8 mouse cellular contexts compared by ENCODE assay signal in the genomic region with DNA sequence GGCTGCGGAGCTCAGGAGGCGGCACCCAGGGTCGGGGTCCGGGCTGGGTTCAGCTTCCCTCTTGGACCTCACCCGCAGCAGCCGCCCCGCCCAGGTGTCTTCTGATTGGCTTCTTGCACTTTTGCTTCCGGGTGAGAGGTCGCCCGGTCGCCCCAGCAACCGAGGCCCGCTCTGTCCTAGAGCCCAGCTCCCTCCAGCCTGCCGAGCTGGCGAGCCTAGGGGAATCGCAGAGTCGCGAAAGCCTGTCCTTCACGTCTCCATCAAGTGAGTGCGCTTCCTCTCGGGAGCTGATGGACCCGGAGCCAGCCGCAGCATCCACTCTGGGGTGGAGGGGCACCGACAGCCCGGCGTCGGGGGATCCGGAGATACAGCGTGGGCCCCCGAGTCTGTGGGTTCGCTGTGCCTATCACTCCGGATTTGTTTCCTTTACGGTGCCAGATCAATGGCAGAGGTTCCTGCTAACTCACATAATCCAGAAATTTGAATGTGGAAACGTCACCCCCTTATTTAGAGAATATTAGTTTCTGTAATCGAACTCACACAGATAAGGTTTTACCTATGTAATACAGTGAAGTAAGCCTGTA. TPM values are rescaled to one million over a fixed set of nuclear protein-coding genes. Genes with fewer than 3 reads are reported as not detected.
A peak's percentile ranks its signal among the peaks of the same experiment; 100 is the strongest.
DNase-seq lines count a peak whose midpoint lies in the region; ATAC-seq lines count a peak whose summit lies in the region.

A gene (plus strand): TSS at position 130 of the 584 bp plus-strand sequence.
A gene (minus strand): TSS at position 403 of the 584 bp plus-strand sequence.

- peak within 1 kb of the TSS; percentile 95 for H3K9ac ChIP-seq in hindbrain, embryonic 14.5 days

- H3K36me3 ChIP-seq in hindbrain, embryonic 14.5 days (replicated peaks; ENCODE audit: control insufficient read depth, insufficient read depth) = no peaks in the 10 kb centered on the region

- H3K9me3 ChIP-seq in hindbrain, embryonic 14.5 days (ENCODE audit: control insufficient read depth, low read length) = no peaks in the 10 kb centered on the region

- under 1% methylated on average over 34 of the region's 35 CpGs for whole genome bisulfite sequencing in hindbrain, embryonic 14.5 days

- peak within 1 kb of the TSS; percentile 92 for H3K27ac ChIP-seq in hindbrain, embryonic 14.5 days

- peak; percentile 98 for ATAC-seq in hindbrain, embryonic 14.5 days (ENCODE audit: low FRiP score)

- H3K27me3 ChIP-seq in hindbrain, embryonic 14.5 days (ENCODE audit: control insufficient read depth, insufficient read depth, low read length) = no peaks in the 10 kb centered on the region

- peaks cover 13% of the 10 kb centered on the region; the same call in 1 of the 2 replicates for H3K4me1 ChIP-seq in hindbrain, embryonic 14.5 days (replicated peaks; ENCODE audit: control insufficient read depth, insufficient read depth, low read length)

- peak within 1 kb of the TSS; percentile 90 for H3K4me3 ChIP-seq in hindbrain, embryonic 14.5 days (replicated peaks; ENCODE audit: low read length)

- DNase-seq in NIH3T3 (ENCODE audit: low read depth) = peak; percentile 98
- peak; percentile 99 to 100 for DNase-seq in cerebellum, postnatal 10 days
- peak; percentile 92 to 97 for DNase-seq in frontal cortex, postnatal 14 days (ENCODE audit: low spot score in 2 of 2)
- DNase-seq in hindbrain, embryonic 14.5 days (ENCODE audit: low spot score) = peak; percentile 94
- peak; percentile 95 to 97 for DNase-seq in layer of hippocampus, postnatal 36 days
- DNase-seq in lung, postnatal 36 days = peak; percentile 98
- DNase-seq in retina, postnatal 1 day = peak; percentile 98
- DNase-seq in urinary bladder, adult 18-20 months (ENCODE audit: low spot score in 2 of 2) = peak; percentile 96

- peak within 1 kb of the TSS; percentile 60 for H3K4me2 ChIP-seq in hindbrain, embryonic 14.5 days (replicated peaks)

RNA-seq across cellular contexts. Expression of the first gene that starts in this region (rescaled TPM):
- polyA plus RNA-seq in hindbrain, embryonic 14.5 days (2014; fragmentation: Nextera tagmentation; extraction: Ambion mirVana) = 58.1 and 64.2 TPM in 2 replicates
- 10 to 100 TPM; 20.8 to 22.1 TPM for total RNA-seq in layer of hippocampus, postnatal 36 days (2021)

RNA-seq across cellular contexts. Expression of the second gene that starts in this region (rescaled TPM):
- 51.3 and 61.0 TPM in 2 replicates for polyA plus RNA-seq in hindbrain, embryonic 14.5 days (2014; fragmentation: Nextera tagmentation; extraction: Ambion mirVana)
- 10 to 100 TPM; 35.5 to 36.0 TPM for total RNA-seq in layer of hippocampus, postnatal 36 days (2021)

Comparison
In these comparisons a context has a peak if more than half of its experiments do, and no peak if none do; other contexts are left out.
1. Peak in every context shown above with its lines: DNase-seq, ATAC-seq, H3K4me3 ChIP-seq and H3K27ac ChIP-seq.